Mouse (Mus musculus) erythroid progenitor cell, adult 5-6 weeks (primary cell): ENCODE results near the gene Defa35. TPM values are rescaled to one million over a fixed set of nuclear protein-coding genes. Genes with fewer than 3 reads are reported as not detected.
"Not testable (repeated sequence)": the region's sequence is repeated elsewhere in the genome, so short reads cannot be mapped to it uniquely, and the experiment has no call there.

Experiments used
- ATAC-seq: replicated peaks from 2 replicates; pipeline ENCODE4 v1.8.0; 2016; ENCODE audit warnings: moderate number of reproducible peaks, mild to moderate bottlenecking, moderate TSS enrichment, inconsistent platforms; ENCODE audit not compliant: poor library complexity, low FRiP score, severe bottlenecking
- total RNA-seq, 2 experiments: library from RNA; stranded (forward) in 1 of 2; stranded (reverse) in 1 of 2; fragments of 150-400 nt in 1 of 2; fragments of 186-747, 209-891 nt in 1 of 2; gene quantifications; 2 replicates each; pipeline versions ENCODE4 v1.2.3 to v1.2.4; 2015 to 2017; ENCODE audit warnings: low replicate concordance in 2 of 2

Defa35 gene
- total RNA-seq (2015; ENCODE audit: low replicate concordance) (not detected in 2 replicates), total RNA-seq (2017; ENCODE audit: low replicate concordance) (not detected in 2 replicates)

DNA sequence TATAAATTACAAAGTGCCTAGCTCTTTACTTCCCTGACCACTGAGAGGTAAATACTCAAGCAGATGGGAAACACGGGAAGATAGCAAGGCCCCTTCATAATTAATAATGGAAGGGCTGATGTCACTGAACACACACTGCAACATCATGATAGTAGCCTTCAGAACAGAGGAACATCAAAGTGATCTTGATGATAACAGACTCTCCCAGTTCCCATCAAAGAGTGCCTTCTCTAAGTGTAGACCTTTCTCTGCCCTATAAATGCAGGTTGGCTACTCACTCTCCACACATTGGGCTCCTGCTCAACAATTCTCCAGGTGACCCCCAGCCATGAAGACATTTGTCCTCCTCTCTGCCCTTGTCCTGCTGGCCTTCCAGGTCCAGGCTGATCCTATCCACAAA is at the start of gene Defa35:
TSS of gene Defa35 (plus strand) at position 301 of the 400 bp plus-strand sequence.
- not testable (repeated sequence) for ATAC-seq

DNA sequence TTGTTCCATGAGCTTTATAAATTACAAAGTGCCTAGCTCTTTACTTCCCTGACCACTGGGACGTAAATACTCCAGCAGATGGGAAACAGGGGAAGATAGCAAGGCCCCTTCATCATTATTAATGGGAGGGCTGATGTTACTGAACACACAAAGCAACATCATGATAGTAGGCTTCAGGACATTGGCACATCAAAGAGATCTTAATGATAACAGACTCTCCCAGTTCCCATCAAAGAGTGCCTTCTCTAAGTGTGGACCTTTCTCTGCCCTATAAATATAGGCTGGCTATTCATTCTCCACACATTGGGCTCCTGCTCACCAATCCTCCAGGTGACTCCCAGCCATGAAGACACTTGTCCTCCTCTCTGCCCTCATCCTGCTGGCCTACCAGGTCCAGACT is 39.6 kb upstream of the Defa35 start, which contains the start of gene Defa21:
TSS of gene Defa21 (plus strand) at position 301 of the 400 bp plus-strand sequence.
- ATAC-seq: not testable (repeated sequence)

DNA sequence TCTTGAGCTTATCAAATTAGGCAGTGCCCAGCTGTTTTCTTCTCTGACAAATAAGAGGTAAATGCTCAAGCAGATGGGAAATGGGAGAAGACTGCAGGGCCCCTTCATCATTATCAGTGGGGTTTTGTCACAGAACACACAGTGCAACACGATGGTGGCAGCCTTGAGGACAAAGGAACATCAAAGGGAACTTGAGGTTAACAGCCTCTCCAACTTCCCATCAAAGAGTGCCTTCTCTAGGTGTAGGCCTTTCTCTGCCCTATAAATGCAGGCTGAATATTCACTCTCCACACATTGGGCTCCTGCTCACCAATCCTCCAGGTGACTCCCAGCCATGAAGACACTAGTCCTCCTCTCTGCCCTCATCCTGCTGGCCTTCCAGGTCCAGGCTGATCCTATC is 10.1 kb upstream of the Defa35 start, which contains the start of gene Defa23:
TSS of gene Defa23 (plus strand) at position 301 of the 400 bp plus-strand sequence.
- not testable (repeated sequence) for ATAC-seq

DNA sequence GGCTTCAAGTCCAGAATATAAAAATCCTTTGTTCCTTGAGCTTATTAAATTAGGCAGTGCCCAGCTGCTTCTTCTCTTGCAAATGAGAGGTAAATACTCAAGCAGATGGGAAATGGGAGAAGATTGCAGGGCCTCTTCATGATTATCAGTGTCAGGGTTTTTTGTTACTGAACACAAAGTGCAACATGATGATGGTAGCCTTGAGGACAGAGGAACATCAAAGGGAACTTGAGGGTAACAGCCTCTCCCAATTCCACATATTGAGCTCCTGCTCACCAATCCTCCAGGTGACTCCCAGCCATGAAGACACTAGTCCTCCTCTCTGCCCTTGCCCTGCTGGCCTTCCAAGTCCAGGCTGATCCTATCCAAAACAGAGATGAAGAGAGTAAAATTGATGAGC is 19.3 kb downstream of the Defa35 start, which contains the start of gene Defa25:
TSS of gene Defa25 (plus strand) at position 301 of the 400 bp plus-strand sequence.
- ATAC-seq: not testable (repeated sequence)

DNA sequence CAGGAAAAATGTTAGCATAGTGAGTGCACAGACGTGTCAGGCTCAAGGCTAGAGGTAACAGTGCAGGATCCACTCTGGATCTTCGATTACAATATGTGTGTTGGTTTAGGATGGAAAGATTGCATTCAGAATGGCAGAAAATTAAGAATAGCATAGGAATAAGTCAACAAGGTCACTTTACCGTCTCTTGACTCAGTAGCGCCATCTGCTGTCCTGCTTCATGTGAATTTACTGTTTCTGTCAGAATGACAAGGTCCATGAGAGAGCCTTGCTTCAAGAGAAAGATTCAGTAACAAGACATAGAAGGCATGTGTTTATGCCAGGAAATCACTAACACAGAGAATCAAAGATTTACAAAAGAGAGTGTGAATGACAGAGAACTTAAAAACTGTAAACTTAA is 28.3 kb downstream of the Defa35 start:
- no peak for ATAC-seq

DNA sequence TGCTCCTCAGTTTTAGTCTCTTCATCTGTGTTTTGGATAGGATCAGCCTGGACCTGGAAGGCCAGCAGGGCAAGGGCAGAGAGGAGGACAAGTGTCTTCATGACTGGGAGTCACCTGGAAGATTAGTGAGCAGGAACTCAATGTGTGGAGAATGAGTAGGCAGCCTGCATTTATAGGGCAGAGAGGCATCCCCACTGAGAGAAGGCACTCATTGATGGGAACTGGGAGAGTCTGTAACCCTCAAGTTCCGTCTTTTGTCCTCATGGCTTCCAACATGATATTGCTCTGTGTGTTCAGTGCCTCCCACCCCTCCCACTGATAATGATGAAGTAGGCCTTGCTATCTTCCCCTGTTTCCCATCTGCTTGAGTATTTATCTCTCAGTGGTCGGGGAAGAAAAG is 31.1 kb downstream of the Defa35 start, which contains the start of gene Gm14851:
TSS of gene Gm14851 (minus strand) at position 101 of the 400 bp plus-strand sequence.
- ATAC-seq: not testable (repeated sequence)

Other genes with a start within 250 kb of the Defa35 start
- gene Defb33, start 172.4 kb upstream of the Defa35 start, total RNA-seq (2015; ENCODE audit: low replicate concordance): not detected in 2 replicates
- gene Defb33, start 172.4 kb upstream of the Defa35 start, total RNA-seq (2017; ENCODE audit: low replicate concordance): not detected in 2 replicates
- gene Gm15056, start 162.4 kb upstream of the Defa35 start, total RNA-seq (2015; ENCODE audit: low replicate concordance): not detected in 2 replicates
- not detected in 2 replicates for gene Gm15056, start 162.4 kb upstream of the Defa35 start, total RNA-seq (2017; ENCODE audit: low replicate concordance)
- gene Gm6040, start 143.0 kb upstream of the Defa35 start, total RNA-seq (2015; ENCODE audit: low replicate concordance): not detected in 2 replicates
- not detected in 2 replicates for gene Gm6040, start 143.0 kb upstream of the Defa35 start, total RNA-seq (2017; ENCODE audit: low replicate concordance)
- not detected in 2 replicates for gene AY761185, start 120.3 kb upstream of the Defa35 start, total RNA-seq (2015; ENCODE audit: low replicate concordance)
- gene AY761185, start 120.3 kb upstream of the Defa35 start, total RNA-seq (2017; ENCODE audit: low replicate concordance): not detected in 2 replicates
- not detected in 2 replicates for gene Defa21, start 39.5 kb upstream of the Defa35 start, total RNA-seq (2015; ENCODE audit: low replicate concordance)
- gene Defa21, start 39.5 kb upstream of the Defa35 start, total RNA-seq (2017; ENCODE audit: low replicate concordance): not detected in 2 replicates
- gene Defa23, start 10.0 kb upstream of the Defa35 start, total RNA-seq (2015; ENCODE audit: low replicate concordance): not detected in 2 replicates
- gene Defa23, start 10.0 kb upstream of the Defa35 start, total RNA-seq (2017; ENCODE audit: low replicate concordance): not detected in 2 replicates
- gene Defa25, start 19.4 kb downstream of the Defa35 start, total RNA-seq (2015; ENCODE audit: low replicate concordance): not detected in 2 replicates
- gene Defa25, start 19.4 kb downstream of the Defa35 start, total RNA-seq (2017; ENCODE audit: low replicate concordance): not detected in 2 replicates
- not detected in 2 replicates for gene Gm14851, start 31.0 kb downstream of the Defa35 start, total RNA-seq (2015; ENCODE audit: low replicate concordance)
- not detected in 2 replicates for gene Gm14851, start 31.0 kb downstream of the Defa35 start, total RNA-seq (2017; ENCODE audit: low replicate concordance)
- gene Defa30, start 69.6 kb downstream of the Defa35 start, total RNA-seq (2015; ENCODE audit: low replicate concordance): not detected in 2 replicates
- not detected in 2 replicates for gene Defa30, start 69.6 kb downstream of the Defa35 start, total RNA-seq (2017; ENCODE audit: low replicate concordance)
- not detected in 2 replicates for gene Defa22, start 97.2 kb downstream of the Defa35 start, total RNA-seq (2015; ENCODE audit: low replicate concordance)
- not detected in 2 replicates for gene Defa22, start 97.2 kb downstream of the Defa35 start, total RNA-seq (2017; ENCODE audit: low replicate concordance)
- gene Defa31, start 126.6 kb downstream of the Defa35 start, total RNA-seq (2015; ENCODE audit: low replicate concordance): not detected in 2 replicates
- gene Defa31, start 126.6 kb downstream of the Defa35 start, total RNA-seq (2017; ENCODE audit: low replicate concordance): not detected in 2 replicates
- gene Gm15293, start 136.5 kb downstream of the Defa35 start, total RNA-seq (2015; ENCODE audit: low replicate concordance): not detected in 2 replicates
- not detected in 2 replicates for gene Gm15293, start 136.5 kb downstream of the Defa35 start, total RNA-seq (2017; ENCODE audit: low replicate concordance)
- gene Gm15292, start 184.7 kb downstream of the Defa35 start, total RNA-seq (2015; ENCODE audit: low replicate concordance): not detected in 2 replicates
- not detected in 2 replicates for gene Gm15292, start 184.7 kb downstream of the Defa35 start, total RNA-seq (2017; ENCODE audit: low replicate concordance)